In genomic region chr1:72873511-72874286, GRCm38 (mm10) we compare ENCODE assay signal across 8 mouse cellular contexts. TPM values are rescaled to one million over a fixed set of nuclear protein-coding genes. Genes with fewer than 3 reads are reported as not detected.
DNase-seq lines count a peak whose midpoint lies in the region; ATAC-seq and TF ChIP-seq lines count a peak whose summit lies in the region.

No protein-coding gene starts in this region.

- peak overlapping the region; percentile 44 for H3K4me3 ChIP-seq in forebrain, postnatal 0 days (ENCODE audit: low read depth, low read length)
- peak overlapping the region; percentile 52 for H3K4me3 ChIP-seq in hindbrain, embryonic 14.5 days (replicated peaks; ENCODE audit: low read length)
- peak overlapping the region; percentile 58 for H3K4me3 ChIP-seq in midbrain, embryonic 15.5 days

- H3K4me2 ChIP-seq in forebrain, postnatal 0 days (ENCODE audit: low read depth): peak overlapping the region; percentile 69
- H3K4me2 ChIP-seq in hindbrain, embryonic 14.5 days (replicated peaks): peak overlapping the region; percentile 96
- H3K4me2 ChIP-seq in midbrain, embryonic 15.5 days: peak overlapping the region; percentile 99

- DNase-seq in adrenal gland, adult 2 months: peak; percentile 65
- no peak for DNase-seq in adrenal gland, adult 18-20 months (ENCODE audit: low spot score in 2 of 2)
- DNase-seq in cerebellum, adult 18-20 months: peak; percentile 80 to 84
- peak; percentile 70 for DNase-seq in forebrain, postnatal 0 days
- DNase-seq in hindbrain, embryonic 14.5 days (ENCODE audit: low spot score): peak; percentile 57
- peak; percentile 38 to 57 for DNase-seq in left cerebral cortex, adult 8-10 months (ENCODE audit: low spot score in 2 of 2)

- TF ChIP-seq CTCF in forebrain, postnatal 0 days (IDR thresholded peaks at IDR 0.05; ENCODE audit: low read depth): peak; percentile 41

- H3K36me3 ChIP-seq in forebrain, postnatal 0 days (ENCODE audit: insufficient read depth): no peaks in the 10 kb centered on the region
- no peaks in the 10 kb centered on the region for H3K36me3 ChIP-seq in hindbrain, embryonic 14.5 days (replicated peaks; ENCODE audit: control insufficient read depth, insufficient read depth)
- H3K36me3 ChIP-seq in midbrain, embryonic 15.5 days (replicated peaks): no peaks in the 10 kb centered on the region

- ATAC-seq in forebrain, postnatal 0 days: peak; percentile 12; the same call in 1 of the 2 replicates
- no peak for ATAC-seq in hindbrain, embryonic 14.5 days (ENCODE audit: low FRiP score)
- peak; percentile 8 for ATAC-seq in midbrain, embryonic 15.5 days (replicated peaks)
- no peak for ATAC-seq in inflammation-experienced regulatory T-cells, adult 6 months

- no peaks in the 10 kb centered on the region for H3K9me3 ChIP-seq in forebrain, postnatal 0 days (ENCODE audit: low read length)
- H3K9me3 ChIP-seq in hindbrain, embryonic 14.5 days (ENCODE audit: control insufficient read depth, low read length): no peaks in the 10 kb centered on the region
- no peaks in the 10 kb centered on the region for H3K9me3 ChIP-seq in midbrain, embryonic 15.5 days

- H3K27me3 ChIP-seq in forebrain, postnatal 0 days (ENCODE audit: insufficient read depth, low read length): no peaks in the 10 kb centered on the region
- H3K27me3 ChIP-seq in hindbrain, embryonic 14.5 days (ENCODE audit: control insufficient read depth, insufficient read depth, low read length): peaks cover 33% of the 10 kb centered on the region; the same call in 1 of the 2 replicates
- H3K27me3 ChIP-seq in midbrain, embryonic 15.5 days (replicated peaks): peaks cover 11% of the 10 kb centered on the region

- H3K4me1 ChIP-seq in forebrain, postnatal 0 days (ENCODE audit: insufficient read depth): peaks cover 11% of the 10 kb centered on the region
- H3K4me1 ChIP-seq in hindbrain, embryonic 14.5 days (replicated peaks; ENCODE audit: control insufficient read depth, insufficient read depth, low read length): peaks cover 53% of the 10 kb centered on the region
- peaks cover 64% of the 10 kb centered on the region for H3K4me1 ChIP-seq in midbrain, embryonic 15.5 days

- peak overlapping the region; percentile 55 for H3K27ac ChIP-seq in forebrain, postnatal 0 days (ENCODE audit: low read depth, low read length)
- peak overlapping the region; percentile 76 for H3K27ac ChIP-seq in hindbrain, embryonic 14.5 days
- H3K27ac ChIP-seq in midbrain, embryonic 15.5 days: peak overlapping the region; percentile 70

- WGBS in forebrain, postnatal 0 days: under 1% methylated on average over 43 of the region's 43 CpGs
- WGBS in hindbrain, embryonic 14.5 days: under 1% methylated on average over 43 of the region's 43 CpGs
- under 1% methylated on average over 43 of the region's 43 CpGs for WGBS in midbrain, embryonic 15.5 days

- H3K9ac ChIP-seq in forebrain, postnatal 0 days: peak overlapping the region; percentile 58
- H3K9ac ChIP-seq in hindbrain, embryonic 14.5 days: peak overlapping the region; percentile 68
- H3K9ac ChIP-seq in midbrain, embryonic 15.5 days: peak overlapping the region; percentile 64

RNA-seq across cellular contexts. Expression of gene Igfbp5, which starts 1.0 kb away (rescaled TPM):
- 100 to 1,000 TPM in 1 of 2 experiments, 10 to 100 TPM in 1; 87.4 to 179 TPM for total RNA-seq in adrenal gland, adult 2 months (2021)
- polyA plus RNA-seq in adrenal gland, adult 2 months (2012; rRNA removed): 31.2 and 32.3 TPM in 2 replicates
- total RNA-seq in adrenal gland, adult 18-20 months (2021): 100 to 1,000 TPM in 1 of 2 experiments, 10 to 100 TPM in 1; 99.0 to 159 TPM
- total RNA-seq in forebrain, postnatal 0 days (2014; rRNA removed): 68.2 and 104 TPM in 2 replicates
- 26.1 and 36.2 TPM in 2 replicates for polyA plus RNA-seq in forebrain, postnatal 0 days (2015; fragmentation: Nextera tagmentation; extraction: Ambion mirVana)
- 47.5 and 54.4 TPM in 2 replicates for polyA plus RNA-seq in hindbrain, embryonic 14.5 days (2014; fragmentation: Nextera tagmentation; extraction: Ambion mirVana)
- 10 to 100 TPM; 65.8 to 95.2 (median 82.5) TPM for total RNA-seq in left cerebral cortex, adult 8-10 months (2022)
- 38.4 and 39.6 TPM in 2 replicates for polyA plus RNA-seq in midbrain, embryonic 15.5 days (2015; fragmentation: Nextera tagmentation; extraction: Ambion mirVana)
- polyA plus RNA-seq in inflammation-experienced regulatory T-cells, adult 6 months (2017; shearing (Covaris generic)): under 1 TPM in 1 of 3 experiments, not detected in 2; 0.08 TPM

RNA-seq across cellular contexts. Expression of gene Igfbp2, which starts 49.4 kb away (rescaled TPM):
- 1 to 10 TPM; 2.0 to 4.1 TPM for total RNA-seq in adrenal gland, adult 2 months (2021)
- polyA plus RNA-seq in adrenal gland, adult 2 months (2012; rRNA removed): 12.6 and 13.0 TPM in 2 replicates
- total RNA-seq in adrenal gland, adult 18-20 months (2021): 1 to 10 TPM; 1.2 to 4.1 TPM
- 311 and 330 TPM in 2 replicates for total RNA-seq in forebrain, postnatal 0 days (2014; rRNA removed)
- polyA plus RNA-seq in forebrain, postnatal 0 days (2015; fragmentation: Nextera tagmentation; extraction: Ambion mirVana): 341 and 409 TPM in 2 replicates
- polyA plus RNA-seq in hindbrain, embryonic 14.5 days (2014; fragmentation: Nextera tagmentation; extraction: Ambion mirVana): 443 and 473 TPM in 2 replicates
- 10 to 100 TPM; 49.5 to 63.9 (median 56.1) TPM for total RNA-seq in left cerebral cortex, adult 8-10 months (2022)
- 329 and 430 TPM in 2 replicates for polyA plus RNA-seq in midbrain, embryonic 15.5 days (2015; fragmentation: Nextera tagmentation; extraction: Ambion mirVana)
- polyA plus RNA-seq in inflammation-experienced regulatory T-cells, adult 6 months (2017; shearing (Covaris generic)): not detected

Comparison
In these comparisons a context has a peak if more than half of its experiments do, and no peak if none do; other contexts are left out.
1. DNase-seq: peak in adrenal gland, adult 2 months (single experiment), cerebellum, adult 18-20 months (2 of 2), forebrain, postnatal 0 days (single experiment), hindbrain, embryonic 14.5 days (single experiment) and left cerebral cortex, adult 8-10 months (2 of 2); none in adrenal gland, adult 18-20 months (0 of 2).
2. ATAC-seq: peak in forebrain, postnatal 0 days (single experiment) and midbrain, embryonic 15.5 days (single experiment); none in hindbrain, embryonic 14.5 days (single experiment) and inflammation-experienced regulatory T-cells, adult 6 months (single experiment).
3. RNA of gene Igfbp5, which starts 1.0 kb away (polyA plus RNA-seq): 47.5 to 54.4 TPM in hindbrain, embryonic 14.5 days, 38.4 to 39.6 TPM in midbrain, embryonic 15.5 days, 26.1 to 36.2 TPM in forebrain, postnatal 0 days and 31.2 to 32.3 TPM in adrenal gland, adult 2 months; 0.08 TPM in inflammation-experienced regulatory T-cells, adult 6 months; every median in the first group is over 10 times any median in the second.
4. RNA of gene Igfbp2, which starts 49.4 kb away (polyA plus RNA-seq): 443 to 473 TPM in hindbrain, embryonic 14.5 days, 341 to 409 TPM in forebrain, postnatal 0 days and 329 to 430 TPM in midbrain, embryonic 15.5 days; 12.6 to 13.0 TPM in adrenal gland, adult 2 months and not detected in inflammation-experienced regulatory T-cells, adult 6 months; every median in the first group is over 10 times any median in the second.
5. Peak in every context shown above with its lines, with median percentiles within 50 percentile points of each other: H3K27ac ChIP-seq, H3K4me2 ChIP-seq, H3K4me3 ChIP-seq and H3K9ac ChIP-seq.